Mouse (Mus musculus) bone marrow macrophage, adult 2 months (primary cell): ENCODE results near the gene Glce.

ENCODE experiments used
- CTCF ChIP-seq: IDR thresholded peaks from 2 replicates; pipeline ENCODE4 v1.5.1; 2012; ENCODE audit warnings: low read depth, mild to moderate bottlenecking, low read length, moderate library complexity
- POLR2A ChIP-seq: IDR thresholded peaks from 2 replicates; pipeline ENCODE4 v1.6.1; 2012; ENCODE audit warnings: mild to moderate bottlenecking, low read depth, low read length, borderline replicate concordance

- TF ChIP-seq CTCF: no peak
- no peak for TF ChIP-seq POLR2A
Observed at GRCm38 (mm10) chr9:62124266-62124665, 1.8 kb upstream of the Glce start.
